Mouse (Mus musculus) hindbrain, embryonic 15.5 days (tissue): ENCODE results near the gene Pdxdc1. TPM values are rescaled to one million over a fixed set of nuclear protein-coding genes. Genes with fewer than 3 reads are reported as not detected.
"Not testable (repeated sequence)": the region's sequence is repeated elsewhere in the genome, so short reads cannot be mapped to it uniquely, and the experiment has no call there.

Experiments
- ATAC-seq: fragments of 200-750 bp; cut with Nextera tagmentation; 2 replicates; pipeline ENCODE4 v1.8.0; 2017; ENCODE audit warnings: low read depth, moderate number of reproducible peaks, moderate TSS enrichment; ENCODE audit not compliant: low FRiP score
- H3K27ac ChIP-seq: fragments of 300-500 bp; sonication (generic); replicated peaks from 2 replicates; pipeline ENCODE4 v1.5.1; 2015; ENCODE audit warnings: mild to moderate bottlenecking, inconsistent platforms
- H3K27me3 ChIP-seq: fragments of 300-500 bp; sonication (generic); 2 replicates; pipeline ENCODE4 v1.6.1; 2015; ENCODE audit warnings: control low read depth, inconsistent platforms
- H3K36me3 ChIP-seq: fragments of 300-500 bp; sonication (generic); 2 replicates; pipeline ENCODE4 v1.6.1; 2015; ENCODE audit warnings: control low read depth, inconsistent platforms
- H3K4me1 ChIP-seq: fragments of 300-500 bp; sonication (generic); replicated peaks from 2 replicates; pipeline ENCODE4 v1.6.1; 2015; ENCODE audit warnings: control low read depth, inconsistent platforms
- H3K4me2 ChIP-seq: fragments of 300-500 bp; sonication (generic); 2 replicates; pipeline ENCODE4 v1.6.1; 2015; ENCODE audit warnings: moderate library complexity, mild to moderate bottlenecking, inconsistent platforms
- H3K4me3 ChIP-seq: fragments of 300-500 bp; sonication (generic); 2 replicates; pipeline ENCODE4 v1.5.1; 2015; ENCODE audit warnings: mild to moderate bottlenecking, inconsistent platforms
- H3K9ac ChIP-seq: fragments of 300-500 bp; sonication (generic); 2 replicates; pipeline ENCODE4 v1.6.1; 2015; ENCODE audit warnings: inconsistent platforms
- H3K9me3 ChIP-seq: fragments of 300-500 bp; sonication (generic); 2 replicates; pipeline ENCODE4 v1.6.1; 2016; ENCODE audit warnings: control low read depth, inconsistent platforms
- WGBS: fragments of 180-500 bp; shearing (Covaris S2); methylation state at CpG from one replicate; pipeline ENCODE4 v1.1.7; 2015; 5-methylcytosine and 5-hydroxymethylcytosine counted together
- microRNA-seq: library from miRNA; unstranded; fragments of <30 nt; microRNA quantifications from one replicate; pipeline ENCODE4, GENCODE M21; 2016
- polyA plus RNA-seq: library from polyadenylated mRNA; unstranded; fragments of >200 nt; fragmentation: Nextera tagmentation; extraction: Ambion mirVana; gene quantifications from 2 replicates; pipeline ENCODE4 v1.2.1, GENCODE M21; 2015

Pdxdc1 gene
- polyA plus RNA-seq, 1 experiment from 2014 or later: 76.7 TPM

- WGBS: 92% methylated on average over 4 of the region's 4 CpGs
- Histone ChIP-seq H3K4me1 (no peaks in the 10 kb centered on the region), H3K36me3 (peaks cover 73% of the 10 kb centered on the region), H3K27me3 (no peaks in the 10 kb centered on the region), H3K9me3 (no peaks in the 10 kb centered on the region), H3K9ac (no peak overlapping the region), H3K4me2 (no peak overlapping the region), H3K27ac (no peak overlapping the region), H3K4me3 (no peak overlapping the region)
- ATAC-seq: no peak
These were observed 101.7 kb downstream of the Pdxdc1 start for GRCm38 (mm10) chr16:13801231-13801630.

- Histone ChIP-seq H3K36me3 (peaks cover 85% of the 10 kb centered on the region), H3K27me3 (no peaks in the 10 kb centered on the region), H3K9me3 (no peaks in the 10 kb centered on the region), H3K4me2 (no peak overlapping the region), H3K9ac (no peak overlapping the region), H3K4me1 (no peaks in the 10 kb centered on the region), H3K4me3 (no peak overlapping the region), H3K27ac (no peak overlapping the region)
- ATAC-seq: no peak
- 94% methylated on average over 5 of the region's 5 CpGs for WGBS
These were observed 106.2 kb downstream of the Pdxdc1 start for GRCm38 (mm10) chr16:13796746-13797175.

- not testable (repeated sequence) for H3K27ac ChIP-seq, H3K4me2 ChIP-seq, H3K9ac ChIP-seq, H3K27me3 ChIP-seq, H3K4me3 ChIP-seq, ATAC-seq, H3K4me1 ChIP-seq, H3K9me3 ChIP-seq
- WGBS: 98% methylated on average over 2 of the region's 2 CpGs
- peaks cover 84% of the 10 kb centered on the region for H3K36me3 ChIP-seq
These were observed 109.5 kb downstream of the Pdxdc1 start for GRCm38 (mm10) chr16:13793441-13793840.

GRCm38 (mm10) chr16:13785932-13786331 lies 117.0 kb downstream of the Pdxdc1 start:
- no peaks in the 10 kb centered on the region for H3K27me3 ChIP-seq
- 87% methylated on average over 3 of the region's 3 CpGs for WGBS
- no peak for ATAC-seq

More at GRCm38 (mm10) chr16:13785932-13786331, 117.0 kb downstream of the Pdxdc1 start:
- H3K4me3 ChIP-seq: no peak overlapping the region
- H3K36me3 ChIP-seq: peaks cover 64% of the 10 kb centered on the region
- no peak overlapping the region for H3K27ac ChIP-seq
- H3K4me2 ChIP-seq: no peak overlapping the region
- H3K9me3 ChIP-seq: no peaks in the 10 kb centered on the region
- H3K9ac ChIP-seq: no peak overlapping the region
- H3K4me1 ChIP-seq: peaks cover 19% of the 10 kb centered on the region

Small RNA genes within 50 kb of the gene (microRNA-seq; reads per million reads assigned to microRNA genes)
- not detected for gene Gm27734

Other genes starting within 250 kb of the Pdxdc1 start
- 31.2 and 31.4 TPM in 2 replicates for gene Parn, start 235.0 kb downstream of the Pdxdc1 start, polyA plus RNA-seq
- 49.4 and 52.5 TPM in 2 replicates for gene Bfar, start 231.3 kb downstream of the Pdxdc1 start, polyA plus RNA-seq
- 6.7 and 7.0 TPM in 2 replicates for gene 3110001I22Rik, start 231.2 kb downstream of the Pdxdc1 start, polyA plus RNA-seq
- 0.43 and 0.47 TPM in 2 replicates for gene Pla2g10, start 172.1 kb downstream of the Pdxdc1 start, polyA plus RNA-seq
- gene Rrn3, start 122.4 kb downstream of the Pdxdc1 start, polyA plus RNA-seq: 86.7 and 89.4 TPM in 2 replicates
- gene Ntan1, start 84.3 kb downstream of the Pdxdc1 start, polyA plus RNA-seq: 197 and 199 TPM in 2 replicates
- 33.1 and 34.9 TPM in 2 replicates for gene Mpv17l, start within 50 bp of the Pdxdc1 start, polyA plus RNA-seq
- gene 2900011O08Rik, start 83.5 kb upstream of the Pdxdc1 start, polyA plus RNA-seq: 163 and 189 TPM in 2 replicates
- gene Ifitm7, start 83.8 kb upstream of the Pdxdc1 start, polyA plus RNA-seq: 0.72 and 0.91 TPM in 2 replicates